Mouse (Mus musculus): ENCODE measurements around the gene 2210408I21Rik.

Gene 2210408I21Rik

DNA sequence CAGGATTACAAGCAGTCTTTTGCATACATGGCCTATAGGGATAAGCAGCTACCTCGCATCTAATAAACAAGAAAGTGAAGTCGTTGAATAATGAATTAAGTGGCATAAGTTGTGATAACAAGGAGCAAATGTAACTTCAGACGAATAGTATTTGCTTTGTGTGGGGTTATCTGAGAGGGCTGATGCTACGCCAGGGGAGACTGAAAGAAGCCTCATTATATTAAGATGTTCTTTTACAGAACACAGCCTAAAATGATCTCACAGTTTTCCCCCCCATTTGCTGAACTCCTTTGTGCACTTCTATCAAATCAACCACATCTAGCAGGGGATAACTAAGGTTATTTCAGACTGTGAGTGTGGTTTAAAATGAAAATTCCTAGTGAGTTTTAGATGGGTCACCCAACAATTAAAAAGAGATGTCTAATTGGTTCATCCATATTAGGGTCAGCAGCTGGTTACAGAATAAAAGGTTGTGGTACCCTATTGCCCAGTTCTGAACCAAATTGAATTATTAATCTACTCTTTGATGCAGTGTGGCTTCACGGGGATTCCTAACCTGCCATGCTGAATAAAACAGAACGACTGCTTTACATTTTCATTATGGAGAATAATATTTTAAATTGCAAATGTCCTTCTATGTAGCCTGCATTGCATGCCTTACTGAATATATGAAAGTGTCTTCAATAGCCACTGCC lies 343.2 kb downstream of the 2210408I21Rik start:
- no peak for DNase-seq (ENCODE audit: low spot score in 2 of 2)

DNA sequence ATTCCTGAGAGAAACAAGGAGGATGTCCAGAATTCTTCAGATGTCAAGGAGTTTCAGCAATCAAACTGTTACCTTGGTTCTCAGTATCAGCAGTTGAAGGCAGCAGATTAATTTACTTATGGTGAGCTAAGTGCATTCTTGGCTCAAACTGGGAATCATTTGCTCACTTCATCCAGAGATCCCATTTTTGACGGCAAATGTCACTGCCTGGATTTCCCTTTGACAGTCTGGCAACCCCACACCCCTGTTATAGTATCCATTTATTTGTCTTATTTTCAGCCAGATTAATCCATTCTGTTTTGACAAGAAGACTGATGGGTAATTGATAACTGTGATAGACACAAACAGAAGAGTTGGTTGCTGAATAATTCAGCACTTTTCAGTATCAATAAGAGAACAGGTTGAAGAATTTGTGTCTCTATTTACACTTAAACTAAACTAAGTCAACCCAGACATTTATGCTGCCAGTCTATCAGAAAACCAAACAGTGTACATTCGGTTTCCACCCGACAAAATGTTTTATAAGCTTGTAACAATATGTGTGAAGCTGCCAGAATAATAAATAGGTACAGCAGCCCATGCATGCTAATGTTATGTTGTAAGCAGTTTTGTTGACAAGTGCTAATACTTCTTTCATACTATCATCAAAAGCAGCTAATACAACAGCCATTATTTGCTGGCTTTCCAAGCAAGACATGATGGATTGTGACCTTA lies 354.8 kb downstream of the 2210408I21Rik start:
- DNase-seq (ENCODE audit: low spot score in 2 of 2) = no peak

- no peak for DNase-seq (ENCODE audit: low spot score in 2 of 2)
Observed at GRCm38 (mm10) chr13:77514046-77514445, 378.7 kb downstream of the 2210408I21Rik start.

DNA sequence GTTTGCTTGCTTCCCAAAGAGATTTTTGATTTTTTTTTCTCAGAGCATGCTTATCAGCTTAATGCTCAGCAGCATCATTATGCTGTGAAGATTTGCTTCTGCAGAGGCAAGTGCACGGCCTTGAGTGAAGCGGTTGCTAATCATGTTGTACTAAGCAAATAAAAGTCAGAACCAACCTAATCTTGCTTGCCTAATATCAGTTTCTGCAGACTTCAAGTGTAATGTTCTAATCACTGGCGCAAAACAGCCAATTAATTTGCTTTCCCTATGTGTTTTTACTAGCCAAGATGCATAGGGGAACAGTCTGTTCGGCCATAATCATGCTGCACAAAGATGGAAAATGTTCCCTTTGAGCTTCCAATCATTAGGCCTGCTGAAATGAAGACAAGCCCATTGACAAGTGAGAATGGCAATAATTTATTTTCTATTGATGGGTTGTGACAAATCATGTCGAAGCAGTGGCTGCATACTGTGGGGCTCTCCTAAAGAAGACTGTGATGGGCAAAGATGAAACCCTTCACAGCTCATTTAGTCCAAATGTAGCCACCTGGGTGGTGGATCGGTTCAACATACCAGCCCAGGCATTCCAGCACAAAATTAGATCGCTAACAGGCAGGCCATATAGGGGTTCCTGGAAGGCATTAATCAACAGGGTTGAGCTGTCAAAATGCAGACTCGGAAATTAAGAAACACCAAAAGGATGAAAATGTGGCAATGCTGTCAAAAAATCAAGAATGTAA lies 393.8 kb downstream of the 2210408I21Rik start:
- DNase-seq (ENCODE audit: low spot score in 2 of 2) = no peak

DNA sequence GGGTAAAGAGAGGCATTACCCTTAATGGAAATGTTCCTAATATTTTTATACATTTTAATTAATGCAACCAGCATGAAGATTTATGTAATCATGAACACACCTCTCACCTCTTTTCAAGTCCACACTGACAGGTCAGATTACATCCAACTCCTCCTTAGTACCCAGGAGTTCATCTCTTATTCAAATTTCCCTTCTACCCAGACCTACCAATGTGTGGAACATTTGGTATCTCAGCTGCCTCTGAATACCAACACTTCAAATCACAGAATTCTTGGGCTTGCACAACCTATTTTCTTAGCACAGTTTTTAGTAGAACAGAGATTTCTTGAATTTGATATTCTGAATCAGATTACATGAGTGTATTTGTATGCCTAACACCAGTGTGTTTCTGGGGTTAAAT lies 394.4 kb downstream of the 2210408I21Rik start:
- no peak for DNase-seq (ENCODE audit: low spot score in 2 of 2)

- no peak for DNase-seq (ENCODE audit: low spot score in 2 of 2)
Observed at GRCm38 (mm10) chr13:77537466-77537865, 402.1 kb downstream of the 2210408I21Rik start.

DNA sequence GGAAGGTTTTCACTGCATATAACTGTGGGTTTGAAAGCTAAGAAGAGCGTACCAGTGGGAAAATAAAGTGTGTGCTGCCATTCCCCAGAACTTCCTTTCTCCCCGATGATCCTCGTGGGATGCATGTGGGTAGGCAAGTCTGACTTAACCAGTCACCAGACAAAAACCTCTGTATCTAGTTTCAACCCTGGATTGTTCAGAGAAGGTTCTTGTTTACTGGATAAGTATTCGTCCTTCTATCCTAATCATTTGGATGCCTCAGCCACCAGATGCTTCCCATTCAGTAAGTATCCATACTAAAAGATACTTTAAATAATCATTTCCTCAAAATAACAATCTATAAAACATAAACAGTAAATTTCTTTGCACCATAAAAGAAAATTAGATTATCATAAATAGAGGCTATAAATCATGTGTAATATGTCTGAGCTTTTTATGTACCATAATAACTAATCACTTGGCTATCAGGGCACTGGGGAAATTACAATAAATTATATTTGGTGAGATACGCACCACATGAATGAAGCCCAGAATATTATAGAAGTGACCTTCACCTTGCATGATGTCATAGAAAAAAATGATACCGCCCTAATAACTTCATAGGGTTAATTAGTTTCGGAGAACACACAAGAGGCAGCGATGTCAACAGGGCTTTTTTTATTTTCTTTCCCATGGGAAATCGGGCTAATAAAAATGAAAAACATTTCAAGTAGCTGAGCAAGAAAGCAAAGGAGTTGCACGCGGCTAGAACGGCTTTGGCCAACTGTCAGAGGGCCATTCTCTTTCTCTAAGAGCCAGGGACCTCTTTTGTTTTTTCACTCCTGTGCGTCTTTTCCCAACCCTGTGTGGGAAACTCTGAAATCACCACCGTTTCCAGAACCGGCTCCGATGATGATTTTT lies 412.4 kb downstream of the 2210408I21Rik start:
- no peak for DNase-seq (ENCODE audit: low spot score in 2 of 2)

- no peak for DNase-seq (ENCODE audit: low spot score in 2 of 2)
Observed at GRCm38 (mm10) chr13:77548386-77548695, 413.0 kb downstream of the 2210408I21Rik start.

DNA sequence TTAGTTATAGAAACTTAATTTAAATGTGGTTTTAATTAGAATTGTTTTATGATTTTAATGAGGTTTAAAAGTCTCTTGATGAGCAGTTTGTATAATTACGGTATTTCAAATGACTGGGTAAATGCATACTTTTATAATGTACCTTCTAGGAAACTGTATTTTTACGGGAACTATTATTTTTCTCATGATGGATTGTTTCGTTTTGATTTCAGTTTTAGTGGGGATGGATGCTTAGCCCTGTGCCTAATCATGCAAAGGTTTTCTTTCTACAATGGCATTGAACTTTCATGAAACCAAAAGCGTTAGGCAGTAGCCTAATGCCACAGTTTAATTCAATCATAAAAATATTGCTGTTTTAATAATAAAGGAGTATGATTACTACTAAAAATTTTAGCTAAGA lies 413.4 kb downstream of the 2210408I21Rik start:
- DNase-seq (ENCODE audit: low spot score in 2 of 2) = no peak

GRCm38 (mm10) chr13:77594011-77594410 lies 458.7 kb downstream of the 2210408I21Rik start:
- no peak for DNase-seq (ENCODE audit: low spot score in 2 of 2)

DNA sequence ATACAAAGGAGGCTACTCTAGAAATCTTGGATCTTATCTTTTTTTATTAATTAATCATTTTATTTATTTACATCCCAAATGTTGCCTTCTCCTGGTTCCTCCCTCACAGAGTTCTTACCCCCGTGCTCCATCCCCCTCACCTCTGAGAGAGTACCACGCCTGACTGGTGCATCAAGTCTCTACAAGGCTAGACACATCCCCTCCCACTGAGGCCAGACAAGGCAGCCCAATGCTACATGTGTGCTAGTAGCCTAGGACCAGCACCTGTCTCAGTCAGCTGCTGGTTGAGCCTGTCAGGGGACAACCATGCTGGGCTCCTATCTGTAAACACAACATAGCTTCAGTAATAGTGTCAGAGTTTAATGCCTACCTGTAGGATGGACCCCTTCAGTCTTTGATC lies 480.0 kb downstream of the 2210408I21Rik start:
- DNase-seq (ENCODE audit: low spot score in 2 of 2) = no peak

Data from left cerebral cortex, adult 9 months (tissue).